Mouse (Mus musculus): Measurements from ENCODE around the gene Olfr1240. TPM values are rescaled to one million over a fixed set of nuclear protein-coding genes. Genes with fewer than 3 reads are reported as not detected.

Gene Olfr1240
- polyA plus RNA-seq (2015; fragmentation: Nextera tagmentation; extraction: Ambion mirVana): not detected in 2 replicates

- Histone ChIP-seq H3K9ac (no peak within 1 kb of the TSS), H3K36me3 (replicated peaks) (no peaks in the 10 kb centered on the region), H3K4me3 (replicated peaks) (no peak within 1 kb of the TSS), H3K27ac (replicated peaks) (no peak within 1 kb of the TSS), H3K27me3 (no peaks in the 10 kb centered on the region), H3K9me3 (replicated peaks) (no peaks in the 10 kb centered on the region), H3K4me2 (no peak within 1 kb of the TSS), H3K4me1 (replicated peaks) (no peaks in the 10 kb centered on the region)
- no peak for ATAC-seq (ENCODE audit: insufficient read depth)
- WGBS (ENCODE audit: insufficient replicate concordance): 59% methylated on average over 3 of the region's 3 CpGs
These were observed at the start of gene Olfr1240 for GRCm38 (mm10) chr2:89442900-89443299. Gene Olfr1240 (minus strand): TSS chr2:89443000.

- no peak for ATAC-seq (ENCODE audit: insufficient read depth)
- no peak within 1 kb of the TSS for H3K27ac ChIP-seq (replicated peaks)
- no peak within 1 kb of the TSS for H3K4me3 ChIP-seq (replicated peaks)
- H3K4me2 ChIP-seq: no peak within 1 kb of the TSS
- H3K36me3 ChIP-seq (replicated peaks): no peaks in the 10 kb centered on the region
- no peaks in the 10 kb centered on the region for H3K27me3 ChIP-seq
- H3K9ac ChIP-seq: no peak within 1 kb of the TSS
- H3K4me1 ChIP-seq (replicated peaks): no peaks in the 10 kb centered on the region
- H3K9me3 ChIP-seq (replicated peaks): no peaks in the 10 kb centered on the region
These were observed 44.2 kb upstream of the Olfr1240 start, which contains the start of gene Olfr1241 for GRCm38 (mm10) chr2:89487026-89487425. Gene Olfr1241 (minus strand): TSS chr2:89487126.

DNA sequence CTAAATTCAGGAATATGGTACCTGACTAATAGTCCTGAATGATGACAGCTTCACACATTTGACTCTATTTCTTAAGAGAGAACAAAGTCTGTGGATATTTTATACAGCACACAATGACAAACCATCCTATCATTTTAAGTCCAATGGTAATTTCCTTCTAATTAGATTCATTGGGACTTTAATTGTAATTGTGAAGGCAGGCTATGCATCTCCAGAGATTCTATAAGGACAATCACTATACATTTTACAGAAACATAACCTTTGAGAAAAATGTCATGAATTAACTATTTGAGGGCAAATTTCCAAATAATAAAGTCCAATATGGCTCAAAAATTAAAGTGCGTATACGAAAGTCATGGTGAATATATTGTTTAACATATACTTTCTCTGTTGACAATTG is 22.5 kb downstream of the Olfr1240 start, which contains the start of gene Olfr1239:
TSS of gene Olfr1239 (minus strand) at position 101 of the 400 bp plus-strand sequence.
- Histone ChIP-seq H3K36me3 (replicated peaks) (no peaks in the 10 kb centered on the region), H3K27me3 (no peaks in the 10 kb centered on the region), H3K27ac (replicated peaks) (no peak within 1 kb of the TSS), H3K4me1 (replicated peaks) (no peaks in the 10 kb centered on the region), H3K4me3 (replicated peaks) (no peak within 1 kb of the TSS), H3K4me2 (no peak within 1 kb of the TSS), H3K9ac (no peak within 1 kb of the TSS), H3K9me3 (replicated peaks) (no peaks in the 10 kb centered on the region)
- 85% methylated on average over 2 of the region's 2 CpGs for WGBS (ENCODE audit: insufficient replicate concordance)
- ATAC-seq (ENCODE audit: insufficient read depth): no peak

DNA sequence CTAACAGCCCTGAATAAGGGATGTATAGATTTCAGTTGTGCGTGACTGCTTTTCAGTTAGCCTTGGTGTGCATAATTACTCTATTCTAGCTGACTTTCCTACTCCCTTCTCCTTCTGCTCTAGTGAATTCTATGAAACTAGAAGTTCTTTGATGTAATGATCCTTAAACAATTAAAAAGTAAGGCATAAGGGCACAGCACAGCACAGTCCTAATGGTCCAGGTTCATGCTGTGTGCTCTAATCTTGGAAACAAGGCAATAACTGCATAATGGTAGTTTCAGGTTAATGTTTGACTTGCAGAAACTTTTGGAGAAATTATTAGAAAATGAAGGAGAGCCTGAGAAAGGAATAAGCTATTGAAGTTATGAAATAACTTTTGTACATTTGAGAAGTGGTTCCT is 28.2 kb downstream of the Olfr1240 start:
- no peak for ATAC-seq (ENCODE audit: insufficient read depth)
- Histone ChIP-seq H3K27ac (replicated peaks) (no peak overlapping the region), H3K4me1 (replicated peaks) (no peaks in the 10 kb centered on the region), H3K4me2 (no peak overlapping the region), H3K4me3 (replicated peaks) (no peak overlapping the region), H3K36me3 (replicated peaks) (no peaks in the 10 kb centered on the region), H3K27me3 (no peaks in the 10 kb centered on the region), H3K9ac (no peak overlapping the region), H3K9me3 (replicated peaks) (no peaks in the 10 kb centered on the region)
- WGBS (ENCODE audit: insufficient replicate concordance): 73% methylated on average over 1 of the region's 1 CpGs

DNA sequence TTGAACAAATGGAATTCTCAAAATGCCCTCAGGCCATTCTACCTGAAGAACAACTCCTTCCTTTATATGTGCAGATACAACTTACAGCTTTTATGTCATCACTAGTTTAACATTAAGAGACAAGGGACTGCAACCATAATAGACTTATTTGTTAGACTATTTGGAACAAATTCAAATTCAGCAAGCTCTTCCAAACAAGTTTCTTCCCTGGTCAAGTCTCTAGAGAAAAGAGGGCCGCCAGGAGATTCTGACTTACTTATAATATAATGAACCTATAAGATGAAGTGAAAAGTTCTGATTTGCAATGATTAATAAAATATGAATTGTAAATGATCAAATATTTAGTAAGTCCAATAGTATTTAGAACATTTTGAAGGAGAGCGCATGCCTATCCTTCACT is 33.2 kb downstream of the Olfr1240 start, which contains the start of gene Olfr1238:
TSS of gene Olfr1238 (minus strand) at position 101 of the 400 bp plus-strand sequence.
- no peak within 1 kb of the TSS for H3K27ac ChIP-seq (replicated peaks)
- H3K9ac ChIP-seq: no peak within 1 kb of the TSS
- H3K27me3 ChIP-seq: no peaks in the 10 kb centered on the region
- H3K4me3 ChIP-seq (replicated peaks): no peak within 1 kb of the TSS
- H3K9me3 ChIP-seq (replicated peaks): no peaks in the 10 kb centered on the region
- H3K4me1 ChIP-seq (replicated peaks): no peaks in the 10 kb centered on the region
- WGBS (ENCODE audit: insufficient replicate concordance): 79% methylated on average over 2 of the region's 2 CpGs
- no peaks in the 10 kb centered on the region for H3K36me3 ChIP-seq (replicated peaks)
- no peak for ATAC-seq (ENCODE audit: insufficient read depth)
- no peak within 1 kb of the TSS for H3K4me2 ChIP-seq

DNA sequence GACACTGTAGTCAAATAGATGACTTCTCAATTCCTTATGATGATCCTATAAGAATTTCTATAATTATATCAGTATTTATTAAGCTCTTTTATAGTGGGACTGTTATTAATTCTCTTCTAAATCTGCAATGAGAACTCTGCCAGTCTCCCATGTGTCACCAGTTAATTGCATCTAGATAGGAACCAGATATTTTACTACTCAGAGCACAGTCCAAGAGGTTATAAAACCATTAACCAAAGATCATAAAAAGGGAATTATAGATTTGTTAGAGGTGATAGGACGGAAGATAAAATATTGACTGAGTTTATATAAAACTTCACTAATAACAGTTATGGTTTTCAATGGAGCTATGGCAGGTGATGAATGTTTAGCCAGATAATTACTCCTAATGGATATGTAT is 41.9 kb downstream of the Olfr1240 start:
- Histone ChIP-seq H3K4me3 (replicated peaks) (no peak overlapping the region), H3K36me3 (replicated peaks) (no peaks in the 10 kb centered on the region), H3K4me1 (replicated peaks) (no peaks in the 10 kb centered on the region), H3K27me3 (no peaks in the 10 kb centered on the region), H3K27ac (replicated peaks) (no peak overlapping the region), H3K9me3 (replicated peaks) (no peaks in the 10 kb centered on the region), H3K4me2 (no peak overlapping the region), H3K9ac (no peak overlapping the region)
- ATAC-seq (ENCODE audit: insufficient read depth): no peak
- 57% methylated on average over 1 of the region's 1 CpGs for WGBS (ENCODE audit: insufficient replicate concordance)

Other genes with a start within 250 kb of the Olfr1240 start
- not detected in 2 replicates for gene Olfr1226, start 243.0 kb downstream of the Olfr1240 start, polyA plus RNA-seq (2015; fragmentation: Nextera tagmentation; extraction: Ambion mirVana)
- not detected in 2 replicates for gene Olfr1228, start 188.9 kb downstream of the Olfr1240 start, polyA plus RNA-seq (2015; fragmentation: Nextera tagmentation; extraction: Ambion mirVana)
- not detected in 2 replicates for gene Olfr1229, start 155.0 kb downstream of the Olfr1240 start, polyA plus RNA-seq (2015; fragmentation: Nextera tagmentation; extraction: Ambion mirVana)
- not detected in 2 replicates for gene Olfr1230, start 145.7 kb downstream of the Olfr1240 start, polyA plus RNA-seq (2015; fragmentation: Nextera tagmentation; extraction: Ambion mirVana)
- not detected in 2 replicates for gene Olfr1231, start 135.9 kb downstream of the Olfr1240 start, polyA plus RNA-seq (2015; fragmentation: Nextera tagmentation; extraction: Ambion mirVana)
- gene Olfr1232, start 113.3 kb downstream of the Olfr1240 start, polyA plus RNA-seq (2015; fragmentation: Nextera tagmentation; extraction: Ambion mirVana): not detected in 2 replicates
- gene Olfr1233, start 100.6 kb downstream of the Olfr1240 start, polyA plus RNA-seq (2015; fragmentation: Nextera tagmentation; extraction: Ambion mirVana): not detected in 2 replicates
- not detected in 2 replicates for gene Olfr1234, start 78.1 kb downstream of the Olfr1240 start, polyA plus RNA-seq (2015; fragmentation: Nextera tagmentation; extraction: Ambion mirVana)
- gene Olfr1238, start 33.3 kb downstream of the Olfr1240 start, polyA plus RNA-seq (2015; fragmentation: Nextera tagmentation; extraction: Ambion mirVana): not detected in 2 replicates
- not detected in 2 replicates for gene Olfr1239, start 22.6 kb downstream of the Olfr1240 start, polyA plus RNA-seq (2015; fragmentation: Nextera tagmentation; extraction: Ambion mirVana)
- not detected in 2 replicates for gene Olfr1241, start 44.1 kb upstream of the Olfr1240 start, polyA plus RNA-seq (2015; fragmentation: Nextera tagmentation; extraction: Ambion mirVana)
- not detected in 2 replicates for gene Olfr1242, start 55.3 kb upstream of the Olfr1240 start, polyA plus RNA-seq (2015; fragmentation: Nextera tagmentation; extraction: Ambion mirVana)
- gene Olfr1243, start 88.5 kb upstream of the Olfr1240 start, polyA plus RNA-seq (2015; fragmentation: Nextera tagmentation; extraction: Ambion mirVana): not detected in 2 replicates
- gene Olfr1245, start 135.4 kb upstream of the Olfr1240 start, polyA plus RNA-seq (2015; fragmentation: Nextera tagmentation; extraction: Ambion mirVana): not detected in 2 replicates
- not detected in 2 replicates for gene Olfr1246, start 150.2 kb upstream of the Olfr1240 start, polyA plus RNA-seq (2015; fragmentation: Nextera tagmentation; extraction: Ambion mirVana)
- not detected in 2 replicates for gene Olfr1247, start 171.1 kb upstream of the Olfr1240 start, polyA plus RNA-seq (2015; fragmentation: Nextera tagmentation; extraction: Ambion mirVana)
- gene Olfr1248, start 175.2 kb upstream of the Olfr1240 start, polyA plus RNA-seq (2015; fragmentation: Nextera tagmentation; extraction: Ambion mirVana): not detected in 2 replicates
- gene Olfr1249, start 192.0 kb upstream of the Olfr1240 start, polyA plus RNA-seq (2015; fragmentation: Nextera tagmentation; extraction: Ambion mirVana): not detected in 2 replicates
- gene Olfr1250, start 218.5 kb upstream of the Olfr1240 start, polyA plus RNA-seq (2015; fragmentation: Nextera tagmentation; extraction: Ambion mirVana): not detected in 2 replicates
- not detected in 2 replicates for gene Olfr1251, start 228.9 kb upstream of the Olfr1240 start, polyA plus RNA-seq (2015; fragmentation: Nextera tagmentation; extraction: Ambion mirVana)

All from liver, embryonic 15.5 days (tissue).